Mouse (Mus musculus) common myeloid progenitor, adult 5-6 weeks (primary cell): ENCODE measurements around the gene Olfr1271. TPM values are rescaled to one million over a fixed set of nuclear protein-coding genes. Genes with fewer than 3 reads are reported as not detected.
"Not testable (repeated sequence)": the region's sequence is repeated elsewhere in the genome, so short reads cannot be mapped to it uniquely, and the experiment has no call there.

Experiments
- ATAC-seq: replicated peaks from 2 replicates; pipeline ENCODE4 v1.8.0; 2016; ENCODE audit warnings: low read depth, mild to moderate bottlenecking, moderate TSS enrichment, inconsistent platforms; ENCODE audit not compliant: poor library complexity, severe bottlenecking
- total RNA-seq: library from RNA; stranded (forward); fragments of 200-1000, 187-1606 nt; gene quantifications from 2 replicates; pipeline ENCODE4 v1.2.3, GENCODE M21; 2017

The Olfr1271 gene
- total RNA-seq = not detected in 2 replicates

GRCm38 (mm10) chr2:90270932-90271331, at the start of gene Olfr1271:
Gene Olfr1271, minus strand, starts transcription at chr2:90271032.
- ATAC-seq = no peak

DNA sequence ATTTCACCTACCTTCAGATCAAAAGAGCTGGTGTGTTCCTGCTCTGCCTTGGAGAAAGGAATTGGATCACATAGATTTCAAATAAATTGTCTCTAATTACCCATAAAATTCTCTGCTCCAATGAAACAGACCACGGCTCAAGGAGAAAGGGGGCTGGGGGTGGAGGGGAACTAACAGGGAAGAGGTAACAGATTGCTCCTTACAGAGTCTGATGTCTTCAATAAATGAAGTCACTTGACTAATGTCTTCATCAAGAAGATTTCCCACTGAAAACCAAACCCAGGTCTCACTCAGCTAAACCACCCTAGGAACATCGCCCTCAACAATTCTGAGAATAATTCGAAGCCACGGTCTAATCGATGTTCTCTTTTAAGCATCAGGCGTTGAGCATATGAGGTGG, 21.9 kb upstream of the Olfr1271 start, which contains the start of gene Olfr1272:
Olfr1272 (minus strand) TSS at position 101 of the 400 bp plus-strand sequence.
- ATAC-seq = no peak

- ATAC-seq = no peak
These were observed 13.3 kb downstream of the Olfr1271 start, which contains the start of gene Olfr142 for GRCm38 (mm10) chr2:90257492-90257891. Gene Olfr142, minus strand, starts transcription at chr2:90257592.

DNA sequence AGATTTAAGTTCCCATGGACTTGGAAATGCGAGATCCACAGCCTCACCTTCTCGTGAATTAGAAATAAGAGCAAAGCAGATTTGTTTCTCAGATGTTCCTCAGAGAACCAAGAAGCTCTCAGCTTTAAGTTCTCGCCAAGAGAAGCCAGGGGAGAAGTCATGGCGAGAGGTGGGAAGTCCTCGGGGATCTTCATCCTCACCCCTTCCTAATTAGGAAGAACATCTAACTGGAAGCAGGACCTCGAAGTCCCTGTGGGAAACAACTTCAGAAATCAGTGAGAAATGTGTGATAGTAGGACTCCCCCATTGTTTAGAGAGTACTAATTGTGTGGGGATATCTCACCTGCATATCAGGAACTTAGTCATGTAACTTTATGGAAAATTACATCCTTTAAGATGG, 46.4 kb downstream of the Olfr1271 start, which contains the start of gene Olfr1506:
Olfr1506 (minus strand) TSS at position 101 of the 400 bp plus-strand sequence.
- ATAC-seq = not testable (repeated sequence)

Other genes starting within 250 kb of the Olfr1271 start
- not detected in 2 replicates for gene Olfr1264, start 245.5 kb downstream of the Olfr1271 start, total RNA-seq
- gene Olfr1265, start 235.7 kb downstream of the Olfr1271 start, total RNA-seq = not detected in 2 replicates
- not detected in 2 replicates for gene Olfr140, start 207.4 kb downstream of the Olfr1271 start, total RNA-seq
- gene Olfr1269, start 149.6 kb downstream of the Olfr1271 start, total RNA-seq = not detected in 2 replicates
- gene Olfr32, start 128.7 kb downstream of the Olfr1271 start, total RNA-seq = not detected in 2 replicates
- gene Olfr1270, start 117.9 kb downstream of the Olfr1271 start, total RNA-seq = not detected in 2 replicates
- not detected in 2 replicates for gene Olfr1506, start 46.5 kb downstream of the Olfr1271 start, total RNA-seq
- gene Olfr142, start 13.4 kb downstream of the Olfr1271 start, total RNA-seq = not detected in 2 replicates
- gene Olfr1272, start 21.8 kb upstream of the Olfr1271 start, total RNA-seq = not detected in 2 replicates
- gene Gm13769, start 51.2 kb upstream of the Olfr1271 start, total RNA-seq = not detected in 2 replicates
- not detected in 2 replicates for gene Olfr1274-ps, start 127.7 kb upstream of the Olfr1271 start, total RNA-seq